18 mouse cellular contexts compared by ENCODE assay signal in genomic region chr6:42471298-42471697, GRCm38 (mm10). TPM values are rescaled to one million over a fixed set of nuclear protein-coding genes. Genes with fewer than 3 reads are reported as not detected.
"Had no signal": no experiment of that assay in that cellular context is flagged by ENCODE, and none has a peak within 500 bp of the region (broad histone marks: within the 10 kb centered on the region; RNA-seq: fewer than 3 reads in every experiment).

No protein-coding gene starts in this region.

RNA-seq across cellular contexts. Expression of gene Olfr457, which starts 4.8 kb away (rescaled TPM):
- polyA plus RNA-seq: cerebellum, adult 2 months; cortical plate, adult 2 months; embryonic facial prominence, embryonic 10.5 days; embryonic facial prominence, embryonic 12.5 days; embryonic facial prominence, embryonic 13.5 days; embryonic facial prominence, embryonic 14.5 days; erythroblast, embryonic 14.5 days; forebrain, embryonic 10.5 days; forebrain, embryonic 11.5 days; forebrain, embryonic 13.5 days; forebrain, embryonic 14.5 days; forebrain, embryonic 15.5 days; forebrain, embryonic 16.5 days; forebrain, postnatal 0 days; frontal cortex, adult 2 months; gonadal fat pad, adult 2 months; heart, adult 2 months had no signal

RNA-seq across cellular contexts. Expression of gene Olfr458, which starts 6.3 kb away (rescaled TPM):
- polyA plus RNA-seq: cerebellum, adult 2 months; cortical plate, adult 2 months; embryonic facial prominence, embryonic 10.5 days; embryonic facial prominence, embryonic 12.5 days; embryonic facial prominence, embryonic 13.5 days; embryonic facial prominence, embryonic 14.5 days; erythroblast, embryonic 14.5 days; forebrain, embryonic 10.5 days; forebrain, embryonic 11.5 days; forebrain, embryonic 12.5 days; forebrain, embryonic 13.5 days; forebrain, embryonic 14.5 days; forebrain, embryonic 15.5 days; forebrain, embryonic 16.5 days; forebrain, postnatal 0 days; frontal cortex, adult 2 months; gonadal fat pad, adult 2 months; heart, adult 2 months had no signal

RNA-seq across cellular contexts. Expression of gene Olfr456, which starts 15.7 kb away (rescaled TPM):
- polyA plus RNA-seq: cerebellum, adult 2 months; cortical plate, adult 2 months; embryonic facial prominence, embryonic 10.5 days; embryonic facial prominence, embryonic 12.5 days; embryonic facial prominence, embryonic 13.5 days; erythroblast, embryonic 14.5 days; forebrain, embryonic 10.5 days; forebrain, embryonic 11.5 days; forebrain, embryonic 12.5 days; forebrain, embryonic 13.5 days; forebrain, embryonic 14.5 days; forebrain, embryonic 15.5 days; forebrain, embryonic 16.5 days; forebrain, postnatal 0 days; frontal cortex, adult 2 months; gonadal fat pad, adult 2 months; heart, adult 2 months had no signal

RNA-seq across cellular contexts. Expression of gene Tas2r126, which starts 37.0 kb away (rescaled TPM):
- polyA plus RNA-seq: embryonic facial prominence, embryonic 10.5 days; embryonic facial prominence, embryonic 12.5 days; embryonic facial prominence, embryonic 13.5 days; embryonic facial prominence, embryonic 14.5 days; erythroblast, embryonic 14.5 days; forebrain, embryonic 10.5 days; forebrain, embryonic 11.5 days; forebrain, embryonic 12.5 days; forebrain, embryonic 13.5 days; forebrain, embryonic 14.5 days; forebrain, embryonic 15.5 days; forebrain, embryonic 16.5 days; forebrain, postnatal 0 days; frontal cortex, adult 2 months; gonadal fat pad, adult 2 months; heart, adult 2 months had no signal
